Mouse (Mus musculus) lung, adult 18-20 months (tissue): ENCODE data around the gene Serpinb9.
"Not testable (repeated sequence)": the region's sequence is repeated elsewhere in the genome, so short reads cannot be mapped to it uniquely, and the experiment has no call there.

Source experiments
- DNase-seq, 2 experiments: peaks; one replicate each; pipeline ENCODE4 v3.0.0; 2022; ENCODE audit warnings: mixed read lengths in 2 of 2

Serpinb9 gene

GRCm38 (mm10) chr13:33003523-33004413, 718 bp downstream of the Serpinb9 start:
- DNase-seq: no peak

DNA sequence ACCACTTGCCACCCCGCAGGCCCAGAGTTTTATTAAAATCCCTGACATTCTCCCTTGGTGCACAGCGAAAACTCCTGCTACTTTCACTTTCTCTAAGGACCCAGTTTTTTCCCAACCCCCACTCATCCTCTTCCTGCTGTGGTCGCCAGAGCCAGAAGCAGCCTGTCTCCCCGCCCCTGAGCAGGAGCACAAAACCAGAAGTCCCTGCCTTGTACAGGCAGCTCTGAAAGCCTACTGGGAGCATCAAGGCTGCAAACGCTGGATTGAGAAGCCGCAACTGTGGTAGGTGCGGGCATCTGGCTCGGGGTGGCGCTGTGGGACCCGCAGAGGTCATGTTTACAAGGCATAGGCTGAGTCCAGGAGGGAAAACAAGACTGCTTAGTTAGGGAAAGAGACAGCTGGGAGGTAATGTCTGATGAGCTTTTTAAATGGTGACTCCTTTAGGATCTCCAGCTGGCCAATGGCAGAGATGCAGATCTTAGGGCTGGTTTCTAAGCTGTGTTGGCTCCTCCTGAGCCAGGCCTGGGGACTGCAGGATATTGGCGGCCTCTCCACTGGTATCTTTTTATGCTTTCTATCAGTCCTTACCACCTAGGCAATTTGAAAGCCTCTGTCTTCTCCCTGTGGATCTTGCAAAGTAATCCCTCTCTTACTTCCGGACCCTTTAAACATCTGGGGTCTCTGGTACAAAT, 1.5 kb downstream of the Serpinb9 start:
- DNase-seq: peak; percentile 92 to 93

DNA sequence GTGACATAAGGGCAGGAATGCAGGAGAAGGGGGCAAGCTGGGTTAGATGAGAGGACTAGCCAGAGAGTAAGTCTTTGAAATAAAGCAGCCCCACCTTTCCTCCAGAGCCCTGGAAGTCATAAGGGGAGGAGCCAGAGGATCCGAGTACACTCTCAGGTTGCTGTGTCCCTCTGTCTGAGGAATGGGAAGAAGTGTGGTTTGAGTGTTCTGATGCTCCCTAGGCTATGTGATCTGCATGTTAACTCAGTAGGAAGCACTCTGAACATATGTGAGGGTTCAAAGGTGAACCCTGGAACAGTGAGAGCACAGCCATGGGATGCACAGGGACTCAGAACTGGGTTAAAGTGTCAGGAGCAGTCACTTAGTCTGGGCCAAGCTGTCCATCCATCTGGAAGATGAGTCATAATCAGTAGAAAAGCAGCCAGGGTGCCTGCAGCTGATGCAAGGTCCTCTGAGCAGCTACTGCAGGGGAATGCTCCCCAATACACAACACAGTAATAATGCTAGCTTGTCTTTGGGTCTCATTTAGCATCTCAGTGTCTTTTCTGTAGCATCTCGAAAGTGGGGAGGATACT, 2.5 kb downstream of the Serpinb9 start:
- DNase-seq: peak; percentile 40 to 55

GRCm38 (mm10) chr13:33006555-33006954, 3.5 kb downstream of the Serpinb9 start:
- DNase-seq: no peak

GRCm38 (mm10) chr13:33012395-33012794, 9.3 kb downstream of the Serpinb9 start:
- DNase-seq: no peak

DNA sequence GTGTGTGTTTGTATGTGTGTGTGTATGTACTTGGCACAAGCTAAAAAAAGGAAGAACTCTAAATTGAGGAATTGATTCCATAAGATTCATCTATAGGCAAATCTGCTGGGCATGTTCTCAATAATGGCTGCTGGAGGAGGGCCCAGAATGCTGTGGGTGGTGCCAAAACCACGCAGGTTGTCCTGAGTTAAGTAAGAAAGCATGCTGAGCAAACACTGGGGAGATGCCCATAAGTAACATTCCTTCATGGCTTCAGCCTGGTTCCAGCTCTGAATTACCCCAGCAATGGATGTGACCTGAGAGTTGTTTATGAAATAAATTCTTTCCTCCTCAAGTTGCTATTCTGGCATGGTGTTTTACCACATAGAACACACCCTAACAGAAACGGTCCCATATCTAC, 10.2 kb downstream of the Serpinb9 start:
- no peak for DNase-seq

DNA sequence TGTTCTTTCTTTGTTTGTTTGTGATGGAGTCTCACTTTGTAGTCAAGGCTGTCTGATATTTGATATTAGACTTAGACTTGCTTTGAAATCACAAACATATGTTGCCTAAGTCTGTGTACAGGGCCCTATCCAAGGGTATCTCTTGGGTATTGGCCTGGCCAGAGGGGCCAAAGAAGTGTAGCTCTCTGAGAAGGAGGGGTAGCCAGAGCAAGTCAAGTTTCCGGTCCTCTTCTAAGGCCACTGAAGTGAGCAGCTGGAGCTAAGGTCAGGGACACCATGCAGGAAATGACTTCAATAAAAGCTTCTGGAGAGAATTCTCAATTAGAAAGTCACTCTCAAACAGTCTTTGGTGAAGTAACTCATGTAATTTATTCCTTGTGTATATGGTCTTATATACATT, 19.3 kb downstream of the Serpinb9 start:
- DNase-seq: no peak

- no peak for DNase-seq
Measured at GRCm38 (mm10) chr13:33026427-33027057, 23.5 kb downstream of the Serpinb9 start.

GRCm38 (mm10) chr13:33027244-33027643, 24.2 kb downstream of the Serpinb9 start, which contains the start of gene Serpinb9b:
Gene Serpinb9b (plus strand): TSS chr13:33027416.
- DNase-seq: no peak

GRCm38 (mm10) chr13:33028146-33028545, 25.1 kb downstream of the Serpinb9 start:
- DNase-seq: no peak

DNA sequence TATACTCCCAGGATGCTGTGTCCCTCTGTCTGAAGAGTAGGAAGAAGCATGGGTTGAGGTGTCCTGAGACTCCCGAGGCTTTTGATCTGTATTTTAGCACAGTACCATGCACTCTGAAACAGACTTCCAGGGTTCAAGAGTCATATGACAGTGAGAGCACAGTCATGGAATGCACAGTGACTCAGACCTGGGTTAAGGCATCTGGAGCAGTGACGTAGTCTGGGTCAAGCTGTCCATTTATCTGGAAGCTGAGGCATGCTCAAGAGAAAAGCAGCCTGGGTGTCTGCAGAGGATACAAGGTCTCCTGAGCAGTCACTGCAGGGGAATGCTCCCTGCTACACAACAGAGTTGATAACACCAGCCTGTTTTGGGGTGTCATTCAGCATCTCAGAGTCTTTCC, 25.5 kb downstream of the Serpinb9 start:
- no peak for DNase-seq

GRCm38 (mm10) chr13:33029478-33029877, 26.4 kb downstream of the Serpinb9 start:
- DNase-seq: not testable (repeated sequence)

GRCm38 (mm10) chr13:33030281-33030680, 27.2 kb downstream of the Serpinb9 start:
- no peak for DNase-seq

DNA sequence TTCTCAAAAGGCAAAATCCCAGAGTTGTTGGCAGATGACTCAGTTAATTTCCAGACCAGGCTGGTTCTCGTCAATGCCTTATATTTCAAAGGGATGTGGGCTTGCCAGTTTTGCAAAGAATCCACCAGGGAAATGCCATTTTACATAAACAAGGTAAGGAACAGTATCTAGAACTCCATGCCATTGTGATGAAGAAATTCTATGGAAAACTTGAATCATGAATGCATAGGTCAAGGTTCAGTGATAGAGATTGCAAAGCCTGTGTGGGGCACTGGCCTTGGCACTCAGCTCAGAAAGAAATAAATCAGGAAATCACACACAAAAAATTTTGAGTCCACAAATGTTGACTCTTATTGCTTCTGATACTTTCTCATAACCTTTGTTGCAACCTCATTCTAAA, 32.5 kb downstream of the Serpinb9 start:
- DNase-seq: no peak

GRCm38 (mm10) chr13:33043542-33043941, 40.5 kb downstream of the Serpinb9 start:
- DNase-seq: no peak

- no peak for DNase-seq
Measured at GRCm38 (mm10) chr13:33047234-33047633, 44.2 kb downstream of the Serpinb9 start.

- DNase-seq: no peak
Measured at GRCm38 (mm10) chr13:33048187-33048586, 45.1 kb downstream of the Serpinb9 start.

DNA sequence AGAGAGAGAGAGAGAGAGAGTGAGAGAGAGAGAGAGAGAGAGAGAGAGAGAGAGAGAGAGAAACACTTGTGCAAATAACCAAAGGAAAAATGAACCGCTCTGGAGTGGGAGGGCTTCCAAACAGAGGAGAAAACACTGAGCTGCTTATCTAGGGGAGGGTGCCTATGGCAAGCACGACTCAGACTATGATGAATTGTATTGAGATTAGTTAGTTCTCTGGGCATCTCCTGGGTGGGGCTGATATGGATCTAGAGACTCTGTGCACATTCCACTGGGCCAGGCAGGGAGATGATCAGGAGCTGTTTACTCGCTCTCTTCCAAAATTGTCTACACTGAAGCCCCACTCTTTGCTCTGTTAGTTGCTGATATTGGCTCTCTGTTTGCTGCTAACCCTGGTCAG, 48.6 kb downstream of the Serpinb9 start:
- no peak for DNase-seq

- no peak for DNase-seq
Measured at GRCm38 (mm10) chr13:33063048-33063447, 60.0 kb downstream of the Serpinb9 start.
